8 mouse cellular contexts compared by ENCODE assay signal in the genomic region with DNA sequence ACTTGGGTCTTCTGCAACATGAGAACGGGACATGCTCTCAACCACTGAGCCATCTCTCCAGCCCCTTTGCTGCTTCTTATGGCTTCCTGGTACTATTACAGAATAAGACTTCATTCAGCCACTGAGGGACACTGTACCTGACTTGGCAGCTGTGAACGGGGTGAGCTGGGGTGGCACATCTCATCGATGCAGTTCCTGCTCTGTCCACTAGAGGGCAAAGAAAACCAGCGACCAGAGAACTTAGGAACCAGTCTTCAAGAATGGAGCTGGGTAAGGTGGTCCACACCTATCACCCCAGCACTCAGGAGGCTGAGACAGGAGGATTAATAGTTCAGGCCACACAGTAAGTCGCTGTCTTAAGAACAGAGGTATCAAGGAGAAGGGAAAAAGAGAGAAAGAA. TPM values are rescaled to one million over a fixed set of nuclear protein-coding genes. Genes with fewer than 3 reads are reported as not detected.
DNase-seq lines count a peak whose midpoint lies in the region; ATAC-seq and TF ChIP-seq lines count a peak whose summit lies in the region.

No protein-coding gene starts in this region.

- no peak for ATAC-seq in hindbrain, embryonic 14.5 days (ENCODE audit: low FRiP score)
- no peak for ATAC-seq in hindbrain, embryonic 13.5 days (ENCODE audit: low FRiP score)
- ATAC-seq in intestine, embryonic 16.5 days = peak; percentile 31; the same call in 1 of the 2 replicates
- 0 out of 2 replicates have a peak, but pooled peaks have one; percentile 32 for ATAC-seq in midbrain, embryonic 13.5 days

- no peak for TF ChIP-seq POLR2A in MEL (IDR thresholded peaks at IDR 0.05; ENCODE audit: control insufficient read depth in 1 of 2, insufficient read depth in 1 of 2, low read depth in 1 of 2, low read length in 2 of 2, poor library complexity in 1 of 2)

- H3K9me3 ChIP-seq in hindbrain, embryonic 14.5 days (ENCODE audit: control insufficient read depth, low read length) = no peaks in the 10 kb centered on the region
- H3K9me3 ChIP-seq in hindbrain, embryonic 13.5 days = no peaks in the 10 kb centered on the region
- no peaks in the 10 kb centered on the region for H3K9me3 ChIP-seq in MEL (replicated peaks; ENCODE audit: insufficient read depth, low read length)
- H3K9me3 ChIP-seq in intestine, embryonic 16.5 days (ENCODE audit: control insufficient read depth, low read length) = 0 out of 2 replicates have a peak, but pooled peaks cover 3% of the 10 kb centered on the region
- no peaks in the 10 kb centered on the region for H3K9me3 ChIP-seq in midbrain, embryonic 13.5 days

- no peak overlapping the region for H3K4me3 ChIP-seq in hindbrain, embryonic 14.5 days (replicated peaks; ENCODE audit: low read length)
- H3K4me3 ChIP-seq in hindbrain, embryonic 13.5 days = no peak overlapping the region
- H3K4me3 ChIP-seq in MEL (ENCODE audit: control insufficient read depth in 1 of 2, insufficient read depth in 1 of 2, low read depth in 2 of 2, low read length in 2 of 2) = no peak overlapping the region
- H3K4me3 ChIP-seq in intestine, embryonic 16.5 days (ENCODE audit: low read length) = no peak overlapping the region
- H3K4me3 ChIP-seq in midbrain, embryonic 13.5 days (replicated peaks) = no peak overlapping the region

- 7% methylated on average over 5 of the region's 5 CpGs for WGBS in hindbrain, embryonic 14.5 days
- 11% methylated on average over 5 of the region's 5 CpGs for WGBS in hindbrain, embryonic 13.5 days
- 13% methylated on average over 5 of the region's 5 CpGs for WGBS in intestine, embryonic 16.5 days
- WGBS in midbrain, embryonic 13.5 days = 13% methylated on average over 5 of the region's 5 CpGs

- H3K27ac ChIP-seq in hindbrain, embryonic 14.5 days = no peak overlapping the region
- H3K27ac ChIP-seq in hindbrain, embryonic 13.5 days = no peak overlapping the region
- no peak overlapping the region for H3K27ac ChIP-seq in MEL (ENCODE audit: control insufficient read depth, low read depth, low read length)
- no peak overlapping the region for H3K27ac ChIP-seq in intestine, embryonic 16.5 days (ENCODE audit: low read length)
- no peak overlapping the region for H3K27ac ChIP-seq in midbrain, embryonic 13.5 days

- peak; percentile 75 to 96 (median 85) for TF ChIP-seq CTCF in MEL (IDR thresholded peaks at IDR 0.05 in 2 of 3, conservative IDR thresholded peaks at IDR 0.05 in 1 of 3; ENCODE audit: control insufficient read depth in 1 of 3, insufficient read depth in 1 of 3, low read depth in 2 of 3, low read length in 3 of 3, poor library complexity in 1 of 3, severe bottlenecking in 1 of 3)

- intact Hi-C loops in left cerebral cortex, postnatal 25 days (cut with DNase I) = loop anchor here (5.0 kb wide), 2 partner anchors 294 to 309 kb away; no protein-coding TSS in a partner anchor

- no peak overlapping the region for H3K9ac ChIP-seq in hindbrain, embryonic 14.5 days
- H3K9ac ChIP-seq in hindbrain, embryonic 13.5 days = no peak overlapping the region
- H3K9ac ChIP-seq in MEL (ENCODE audit: control insufficient read depth, low read depth, low read length, poor library complexity, severe bottlenecking) = no peak overlapping the region
- H3K9ac ChIP-seq in intestine, embryonic 16.5 days (ENCODE audit: low read depth, low read length) = no peak overlapping the region
- no peak overlapping the region for H3K9ac ChIP-seq in midbrain, embryonic 13.5 days (replicated peaks)

- no peaks in the 10 kb centered on the region for H3K4me1 ChIP-seq in hindbrain, embryonic 14.5 days (replicated peaks; ENCODE audit: control insufficient read depth, insufficient read depth, low read length)
- H3K4me1 ChIP-seq in hindbrain, embryonic 13.5 days (replicated peaks) = peaks cover 14% of the 10 kb centered on the region
- no peaks in the 10 kb centered on the region for H3K4me1 ChIP-seq in MEL (ENCODE audit: control insufficient read depth in 1 of 2, insufficient read depth in 2 of 2, low read length in 2 of 2)
- H3K4me1 ChIP-seq in intestine, embryonic 16.5 days (ENCODE audit: control insufficient read depth, insufficient read depth, low read length) = 0 out of 2 replicates have a peak, but pooled peaks cover 3% of the 10 kb centered on the region
- peaks cover 17% of the 10 kb centered on the region for H3K4me1 ChIP-seq in midbrain, embryonic 13.5 days (replicated peaks)

- no peaks in the 10 kb centered on the region for H3K79me2 ChIP-seq in MEL (ENCODE audit: control insufficient read depth, insufficient read depth, low read length, poor library complexity)

- TF ChIP-seq RAD21 in MEL (IDR thresholded peaks at IDR 0.05; ENCODE audit: low read depth, low read length) = peak; percentile 30

- no peaks in the 10 kb centered on the region for H3K36me3 ChIP-seq in hindbrain, embryonic 14.5 days (replicated peaks; ENCODE audit: control insufficient read depth, insufficient read depth)
- no peaks in the 10 kb centered on the region for H3K36me3 ChIP-seq in hindbrain, embryonic 13.5 days
- H3K36me3 ChIP-seq in MEL (ENCODE audit: control insufficient read depth in 1 of 2, insufficient read depth in 2 of 2, low read length in 2 of 2) = no peaks in the 10 kb centered on the region; a peak in 1 of 4 replicates
- no peaks in the 10 kb centered on the region for H3K36me3 ChIP-seq in intestine, embryonic 16.5 days (ENCODE audit: control insufficient read depth, insufficient read depth, low read length)
- H3K36me3 ChIP-seq in midbrain, embryonic 13.5 days = no peaks in the 10 kb centered on the region

- no peak for TF ChIP-seq EP300 in MEL (IDR thresholded peaks at IDR 0.05; ENCODE audit: low read depth in 1 of 2, low read length in 2 of 2)

- peak; percentile 76 for DNase-seq in hindbrain, embryonic 14.5 days (ENCODE audit: low spot score)
- peak; percentile 77 for DNase-seq in B cell, adult 2 months
- peak; percentile 83 for DNase-seq in MEL (ENCODE audit: low read depth, low spot score)
- peak; percentile 77 to 85 for DNase-seq in cerebellum, postnatal 25 days
- no peak for DNase-seq in left cerebral cortex, postnatal 25 days (ENCODE audit: low spot score in 2 of 2)

- H3K27me3 ChIP-seq in hindbrain, embryonic 14.5 days (ENCODE audit: control insufficient read depth, insufficient read depth, low read length) = no peaks in the 10 kb centered on the region
- H3K27me3 ChIP-seq in hindbrain, embryonic 13.5 days = peaks cover 7% of the 10 kb centered on the region; the same call in 1 of the 2 replicates
- H3K27me3 ChIP-seq in MEL (ENCODE audit: control insufficient read depth in 1 of 2, insufficient read depth in 2 of 2, low read length in 2 of 2) = no peaks in the 10 kb centered on the region
- no peaks in the 10 kb centered on the region for H3K27me3 ChIP-seq in intestine, embryonic 16.5 days (replicated peaks; ENCODE audit: control insufficient read depth, insufficient read depth, low read length)
- H3K27me3 ChIP-seq in midbrain, embryonic 13.5 days = peaks cover 13% of the 10 kb centered on the region; the same call in 1 of the 2 replicates

- no peak overlapping the region for H3K4me2 ChIP-seq in hindbrain, embryonic 14.5 days (replicated peaks)
- H3K4me2 ChIP-seq in hindbrain, embryonic 13.5 days = no peak overlapping the region
- H3K4me2 ChIP-seq in intestine, embryonic 16.5 days (ENCODE audit: low read depth, low read length) = no peak overlapping the region
- H3K4me2 ChIP-seq in midbrain, embryonic 13.5 days (replicated peaks) = no peak overlapping the region

TF ChIP-seq in MEL, 35 proteins besides CTCF, POLR2A, EP300 and RAD21:
- 0 out of 2 replicates have a peak, but pooled peaks have one; percentile 25 for TF ChIP-seq MAX (IDR thresholded peaks at IDR 0.05; ENCODE audit: low read length)
- TF ChIP-seq TCF12 (IDR thresholded peaks at IDR 0.05; ENCODE audit: low read depth, low read length) = no peak
- no peak for TF ChIP-seq CHD2 (IDR thresholded peaks at IDR 0.05; ENCODE audit: low read length)
- TF ChIP-seq ZMIZ1 (IDR thresholded peaks at IDR 0.05; ENCODE audit: low read depth, low read length) = no peak
- TF ChIP-seq ZNF384 (IDR thresholded peaks at IDR 0.05; ENCODE audit: low read depth, low read length) = no peak
- no peak for TF ChIP-seq MYB (IDR thresholded peaks at IDR 0.05; ENCODE audit: low read depth, low read length)
- TF ChIP-seq ZC3H11A (IDR thresholded peaks at IDR 0.05; ENCODE audit: low read depth, low read length) = peak; percentile 32; the same call in 1 of the 2 replicates
- no peak for TF ChIP-seq MYC (IDR thresholded peaks at IDR 0.05; ENCODE audit: low read depth, low read length)
- TF ChIP-seq SMC3 (IDR thresholded peaks at IDR 0.05; ENCODE audit: low read depth, low read length) = peak; percentile 73
- TF ChIP-seq UBTF (IDR thresholded peaks at IDR 0.05; ENCODE audit: borderline replicate concordance, insufficient read depth, low read depth, low read length) = no peak
- TF ChIP-seq NRF1 (IDR thresholded peaks at IDR 0.05; ENCODE audit: insufficient read depth, low read depth, low read length, poor library complexity, severe bottlenecking) = no peak
- no peak for TF ChIP-seq MAFK (IDR thresholded peaks at IDR 0.05; ENCODE audit: borderline replicate concordance, low read depth, low read length)

RNA-seq across cellular contexts. Expression of a gene that starts 6.9 kb away (rescaled TPM):
- 17.5 and 18.2 TPM in 2 replicates for polyA plus RNA-seq in hindbrain, embryonic 14.5 days (2014; fragmentation: Nextera tagmentation; extraction: Ambion mirVana)
- polyA plus RNA-seq in hindbrain, embryonic 13.5 days (2015; fragmentation: Nextera tagmentation; extraction: Ambion mirVana) = 23.1 and 24.5 TPM in 2 replicates
- 46.1 and 49.3 TPM in 2 replicates for total RNA-seq in MEL (2012; rRNA removed)
- polyA plus RNA-seq in MEL (2012; ENCODE audit: insufficient read depth in 1 of 2, insufficient read length in 2 of 2, low read depth in 1 of 2, low replicate concordance in 2 of 2, missing spikeins in 1 of 2) = 100 to 1,000 TPM in 1 of 2 experiments, 10 to 100 TPM in 1; 39.6 to 150 TPM
- 75.1 and 87.5 TPM in 2 replicates for polyA plus RNA-seq in intestine, embryonic 16.5 days (2015; fragmentation: Nextera tagmentation; extraction: Ambion mirVana)
- 36.7 and 37.9 TPM in 2 replicates for polyA plus RNA-seq in midbrain, embryonic 13.5 days (2015; fragmentation: Nextera tagmentation; extraction: Ambion mirVana)
- 1 to 10 TPM; 1.6 to 1.8 TPM for total RNA-seq in left cerebral cortex, postnatal 25 days (2021)

RNA-seq across cellular contexts. Expression of a gene that starts 51.5 kb away (rescaled TPM):
- 12.4 and 15.4 TPM in 2 replicates for polyA plus RNA-seq in hindbrain, embryonic 14.5 days (2014; fragmentation: Nextera tagmentation; extraction: Ambion mirVana)
- 8.9 and 11.0 TPM in 2 replicates for polyA plus RNA-seq in hindbrain, embryonic 13.5 days (2015; fragmentation: Nextera tagmentation; extraction: Ambion mirVana)
- 2.0 and 2.3 TPM in 2 replicates for total RNA-seq in MEL (2012; rRNA removed)
- polyA plus RNA-seq in MEL (2012; ENCODE audit: insufficient read depth in 1 of 2, insufficient read length in 2 of 2, low read depth in 1 of 2, low replicate concordance in 2 of 2, missing spikeins in 1 of 2) = 1 to 10 TPM in 1 of 2 experiments, not detected in 1; 2.1 TPM
- 1.8 and 1.9 TPM in 2 replicates for polyA plus RNA-seq in intestine, embryonic 16.5 days (2015; fragmentation: Nextera tagmentation; extraction: Ambion mirVana)
- 6.0 and 8.3 TPM in 2 replicates for polyA plus RNA-seq in midbrain, embryonic 13.5 days (2015; fragmentation: Nextera tagmentation; extraction: Ambion mirVana)
- 1 to 10 TPM; 8.6 TPM for total RNA-seq in left cerebral cortex, postnatal 25 days (2021)

Comparison
In these comparisons a context has a peak if more than half of its experiments do, and no peak if none do; other contexts are left out.
1. ATAC-seq: peak in intestine, embryonic 16.5 days (single experiment) and midbrain, embryonic 13.5 days (single experiment); none in hindbrain, embryonic 14.5 days (single experiment) and hindbrain, embryonic 13.5 days (single experiment).
2. DNase-seq: peak in hindbrain, embryonic 14.5 days (single experiment), B cell, adult 2 months (2 of 2), MEL (single experiment) and cerebellum, postnatal 25 days (2 of 2); none in left cerebral cortex, postnatal 25 days (0 of 2).